Mouse (Mus musculus): ENCODE data around the gene Tenm2. TPM values are rescaled to one million over a fixed set of nuclear protein-coding genes. Genes with fewer than 3 reads are reported as not detected.

Tenm2 gene
- total and polyA plus RNA-seq, 3 experiments, result not detected

GRCm38 (mm10) chr11:36804615-36805014 lies 431.1 kb downstream of the Tenm2 start:
- no peaks in the 10 kb centered on the region for H3K79me2 ChIP-seq (replicated peaks; ENCODE audit: control insufficient read depth, extremely low read depth, insufficient read depth, poor library complexity, severe bottlenecking)
- in situ Hi-C loops (cut with MboI; ENCODE audit: low pct_ligation_motif_present, low pct_unique_long_range_greater_than_20kb, low sequenced_read_pairs) (no loop called here), dilution Hi-C loops (cut with MboI; ENCODE audit: extremely low pct_ligation_motif_present, extremely low pct_unique_long_range_greater_than_20kb, low sequenced_read_pairs) (no loop called here)
- no peak for DNase-seq (ENCODE audit: extremely low read depth)
- no peaks in the 10 kb centered on the region for H3K36me3 ChIP-seq (replicated peaks in 1 of 2; ENCODE audit: control insufficient read depth in 1 of 2, insufficient read depth in 1 of 2, low read length in 1 of 2)
- H3K9me3 ChIP-seq (replicated peaks; ENCODE audit: low read length), result peaks cover 73% of the 10 kb centered on the region
- H3K27me3 ChIP-seq (replicated peaks), result no peaks in the 10 kb centered on the region
- H3K27ac ChIP-seq (ENCODE audit: insufficient read depth, low read depth), result no peak overlapping the region
- H3K4me2 ChIP-seq (ENCODE audit: insufficient read depth, low read depth, poor library complexity, severe bottlenecking), result no peak overlapping the region
- no peak overlapping the region for H3K4me3 ChIP-seq (replicated peaks in 1 of 3; ENCODE audit: low read depth in 2 of 3, low read length in 2 of 3, poor library complexity in 1 of 3)
- no peaks in the 10 kb centered on the region for H3K4me1 ChIP-seq (ENCODE audit: control insufficient read depth in 1 of 2, insufficient read depth in 2 of 2)
- H3K9ac ChIP-seq (ENCODE audit: insufficient read depth, low read depth), result no peak overlapping the region
- TF ChIP-seq UBTF (IDR thresholded peaks at IDR 0.05; ENCODE audit: low read depth, low read length) (no peak), RAD21 (IDR thresholded peaks at IDR 0.05; ENCODE audit: low read depth, low read length) (no peak), PAX5 (IDR thresholded peaks at IDR 0.05; ENCODE audit: low read length) (no peak), CHD1 (IDR thresholded peaks at IDR 0.05; ENCODE audit: low read depth, low read length) (no peak), EP300 (IDR thresholded peaks at IDR 0.05; ENCODE audit: low read length) (no peak), USF1 (IDR thresholded peaks at IDR 0.05; ENCODE audit: low read depth, low read length) (no peak), POLR2A (IDR thresholded peaks at IDR 0.05; ENCODE audit: low read depth, low read length) (no peak), BHLHE40 (IDR thresholded peaks at IDR 0.05; ENCODE audit: low read depth, low read length) (no peak), RCOR1 (conservative IDR thresholded peaks at IDR 0.05; ENCODE audit: low read depth, low read length) (no peak), ZC3H11A (IDR thresholded peaks at IDR 0.05; ENCODE audit: low read depth, low read length) (no peak), CHD2 (IDR thresholded peaks at IDR 0.05; ENCODE audit: low read length) (no peak), MAX (IDR thresholded peaks at IDR 0.05; ENCODE audit: low read length) (no peak), MEF2A (IDR thresholded peaks at IDR 0.05; ENCODE audit: borderline replicate concordance, low read depth, low read length) (no peak), CTCF (conservative IDR thresholded peaks at IDR 0.05 in 1 of 2, IDR thresholded peaks at IDR 0.05 in 1 of 2; ENCODE audit: low read depth in 2 of 2, low read length in 2 of 2) (no peak), IRF4 (IDR thresholded peaks at IDR 0.05; ENCODE audit: low read depth, low read length) (no peak), ELF1 (IDR thresholded peaks at IDR 0.05; ENCODE audit: low read depth, low read length) (no peak), MAFK (IDR thresholded peaks at IDR 0.05; ENCODE audit: insufficient replicate concordance, low read length) (no peak)

- Histone ChIP-seq H3K36me3 (replicated peaks in 1 of 2; ENCODE audit: control insufficient read depth in 1 of 2, insufficient read depth in 1 of 2, low read length in 1 of 2) (no peaks in the 10 kb centered on the region), H3K79me2 (replicated peaks; ENCODE audit: control insufficient read depth, extremely low read depth, insufficient read depth, poor library complexity, severe bottlenecking) (no peaks in the 10 kb centered on the region), H3K9me3 (replicated peaks; ENCODE audit: low read length) (peaks cover 64% of the 10 kb centered on the region), H3K9ac (ENCODE audit: insufficient read depth, low read depth) (no peak overlapping the region), H3K27me3 (replicated peaks) (no peaks in the 10 kb centered on the region), H3K4me3 (replicated peaks in 1 of 3; ENCODE audit: low read depth in 2 of 3, low read length in 2 of 3, poor library complexity in 1 of 3) (no peak overlapping the region), H3K4me2 (ENCODE audit: insufficient read depth, low read depth, poor library complexity, severe bottlenecking) (no peak overlapping the region), H3K27ac (ENCODE audit: insufficient read depth, low read depth) (no peak overlapping the region), H3K4me1 (ENCODE audit: control insufficient read depth in 1 of 2, insufficient read depth in 2 of 2) (no peaks in the 10 kb centered on the region)
- in situ Hi-C loops (cut with MboI; ENCODE audit: low pct_ligation_motif_present, low pct_unique_long_range_greater_than_20kb, low sequenced_read_pairs) (no loop called here), dilution Hi-C loops (cut with MboI; ENCODE audit: extremely low pct_ligation_motif_present, extremely low pct_unique_long_range_greater_than_20kb, low sequenced_read_pairs) (no loop called here)
- DNase-seq (ENCODE audit: extremely low read depth), result no peak
- TF ChIP-seq PAX5 (IDR thresholded peaks at IDR 0.05; ENCODE audit: low read length), result no peak
- no peak for TF ChIP-seq TCF12 (IDR thresholded peaks at IDR 0.05; ENCODE audit: low read depth, low read length)
- TF ChIP-seq ZNF384 (IDR thresholded peaks at IDR 0.05; ENCODE audit: low read depth, low read length), result no peak
- TF ChIP-seq MAX (IDR thresholded peaks at IDR 0.05; ENCODE audit: low read length), result no peak
- TF ChIP-seq E2F4 (IDR thresholded peaks at IDR 0.05; ENCODE audit: insufficient replicate concordance, low read depth, low read length), result no peak
Measured at GRCm38 (mm10) chr11:36802208-36802631, 433.5 kb downstream of the Tenm2 start.
